19 mouse cellular contexts compared by ENCODE assay signal in genomic region chr8:4411836-4412235, GRCm38 (mm10).
"Had no signal": no experiment of that assay in that cellular context is flagged by ENCODE, and none has a peak within 500 bp of the region (broad histone marks: within the 10 kb centered on the region; RNA-seq: fewer than 3 reads in every experiment).

No protein-coding gene starts in this region.

- H3K4me2 ChIP-seq: liver, embryonic 13.5 days; liver, embryonic 15.5 days; midbrain, embryonic 11.5 days; midbrain, embryonic 13.5 days; midbrain, embryonic 15.5 days; neural tube, embryonic 12.5 days had no signal

- H3K9ac ChIP-seq: liver, embryonic 13.5 days; liver, embryonic 15.5 days; liver, postnatal 0 days; midbrain, embryonic 13.5 days; midbrain, embryonic 15.5 days; neural tube, embryonic 12.5 days had no signal

- H3K27ac ChIP-seq: liver, embryonic 13.5 days; liver, embryonic 15.5 days; macrophage; midbrain, embryonic 13.5 days; midbrain, embryonic 15.5 days; neural tube, embryonic 12.5 days had no signal

- DNase-seq: liver, embryonic 13.5 days; liver, postnatal 0 days; lung, adult 2 months; lung, postnatal 10 days; lung, postnatal 36 days; right cerebral cortex, adult 18-20 months; right cerebral cortex, postnatal 25 days; right cerebral cortex, postnatal 4 days; spleen, adult 18-20 months; thymus, adult 2 months; thymus, postnatal 25 days; thymus, postnatal 4 days had no signal

- H3K4me1 ChIP-seq: liver, embryonic 13.5 days; liver, embryonic 15.5 days; megakaryocyte, embryonic 14.5 days; midbrain, embryonic 15.5 days; neural tube, embryonic 12.5 days had no signal

- H3K4me3 ChIP-seq: liver, embryonic 13.5 days; liver, embryonic 15.5 days; megakaryocyte, embryonic 14.5 days; midbrain, embryonic 13.5 days; midbrain, embryonic 15.5 days; neural tube, embryonic 12.5 days had no signal

- H3K27me3 ChIP-seq: liver, embryonic 13.5 days; liver, embryonic 15.5 days; megakaryocyte, embryonic 14.5 days; midbrain, embryonic 13.5 days; midbrain, embryonic 15.5 days; neural tube, embryonic 12.5 days had no signal

- H3K9me3 ChIP-seq: liver, embryonic 13.5 days; liver, embryonic 15.5 days; midbrain, embryonic 13.5 days; midbrain, embryonic 15.5 days; neural tube, embryonic 12.5 days had no signal

- H3K36me3 ChIP-seq: liver, embryonic 13.5 days; liver, embryonic 15.5 days; midbrain, embryonic 13.5 days; midbrain, embryonic 15.5 days; neural tube, embryonic 12.5 days had no signal

- ATAC-seq: liver, postnatal 0 days; midbrain, embryonic 13.5 days; midbrain, embryonic 15.5 days had no signal
